Mouse (Mus musculus) myocyte (in vitro differentiated cells): ENCODE measurements at regions not wholly inside any gene's neighbourhood (a gene's known extent, or its start where the extent isn't known, plus 50 kb on each side); places are given as distances from the start of the nearest gene placed in this dataset.

Experiments used
- H3K27me3 ChIP-seq: one replicate; pipeline ENCODE4 v1.6.1; 2011; ENCODE audit not compliant: control insufficient read depth, insufficient read depth, insufficient read length
- H3K36me3 ChIP-seq: one replicate; pipeline ENCODE4 v1.6.1; 2011; ENCODE audit not compliant: control insufficient read depth, insufficient read depth
- H3K4me2 ChIP-seq: one replicate; pipeline ENCODE4 v1.6.1; 2011; ENCODE audit warnings: low read depth, control low read depth
- H3K4me3 ChIP-seq: one replicate; pipeline ENCODE4 v1.5.1; 2011; ENCODE audit warnings: mild to moderate bottlenecking, control low read depth, moderate library complexity
- H3K79me2 ChIP-seq: one replicate; pipeline ENCODE4 v1.6.1; 2011; ENCODE audit not compliant: control insufficient read depth, insufficient read depth
- H3ac ChIP-seq: one replicate; pipeline ENCODE4 v1.6.1; 2011; ENCODE audit not compliant: control insufficient read depth, insufficient read length
- CEBPB ChIP-seq: IDR thresholded peaks from 2 replicates; pipeline ENCODE4 v1.6.1; 2011; ENCODE audit warnings: mild to moderate bottlenecking, moderate library complexity; ENCODE audit not compliant: poor library complexity, insufficient read depth, severe bottlenecking
- E2F4 ChIP-seq: IDR thresholded peaks from one replicate; pipeline ENCODE4 v1.6.1; 2011; ENCODE audit warnings: mild to moderate bottlenecking, control low read depth, moderate library complexity; ENCODE audit not compliant: insufficient read depth
- MAX ChIP-seq: IDR thresholded peaks from one replicate; pipeline ENCODE4 v1.6.1; 2011; ENCODE audit warnings: low read depth, mild to moderate bottlenecking, control low read depth
- MYOD1 ChIP-seq, 3 experiments: IDR thresholded peaks; one replicate each; pipeline ENCODE4 v1.6.1; 2011; ENCODE audit warnings: control low read depth in 2 of 3, low read depth in 2 of 3, mild to moderate bottlenecking in 2 of 3, moderate library complexity in 1 of 3; ENCODE audit not compliant: insufficient read length in 2 of 3, control insufficient read depth in 1 of 3
- MYOG ChIP-seq, 3 experiments: IDR thresholded peaks; one replicate each; pipeline ENCODE4 v1.6.1; 2011; ENCODE audit warnings: control low read depth in 2 of 3, low read depth in 2 of 3, mild to moderate bottlenecking in 2 of 3; ENCODE audit not compliant: insufficient read length in 2 of 3, control insufficient read depth in 1 of 3, insufficient read depth in 1 of 3
- POLR2A ChIP-seq: IDR thresholded peaks from one replicate; pipeline ENCODE4 v1.6.1; 2011; ENCODE audit warnings: low read depth, mild to moderate bottlenecking, control low read depth, moderate library complexity; ENCODE audit not compliant: insufficient read length
- POLR2AphosphoS2 ChIP-seq: IDR thresholded peaks from one replicate; pipeline ENCODE4 v1.6.1; 2011; ENCODE audit warnings: low read depth, control low read depth; ENCODE audit not compliant: insufficient read length
- REST ChIP-seq: IDR thresholded peaks from one replicate; pipeline ENCODE4 v1.6.1; 2011; ENCODE audit warnings: mild to moderate bottlenecking, control low read depth, moderate library complexity; ENCODE audit not compliant: insufficient read depth, insufficient read length
- SRF ChIP-seq: IDR thresholded peaks from one replicate; pipeline ENCODE4 v1.6.1; 2011; ENCODE audit warnings: low read depth; ENCODE audit not compliant: control insufficient read depth, insufficient read length
- TCF12 ChIP-seq: IDR thresholded peaks from one replicate; pipeline ENCODE4 v1.6.1; 2011; ENCODE audit warnings: mild to moderate bottlenecking, control low read depth; ENCODE audit not compliant: poor library complexity, insufficient read depth, severe bottlenecking
- TCF3 ChIP-seq: IDR thresholded peaks from one replicate; pipeline ENCODE4 v1.6.1; 2011; ENCODE audit warnings: low read depth, control low read depth; ENCODE audit not compliant: insufficient read length
- USF1 ChIP-seq: IDR thresholded peaks from one replicate; pipeline ENCODE4 v1.6.1; 2011; ENCODE audit warnings: low read depth, mild to moderate bottlenecking, control low read depth, moderate library complexity

DNA sequence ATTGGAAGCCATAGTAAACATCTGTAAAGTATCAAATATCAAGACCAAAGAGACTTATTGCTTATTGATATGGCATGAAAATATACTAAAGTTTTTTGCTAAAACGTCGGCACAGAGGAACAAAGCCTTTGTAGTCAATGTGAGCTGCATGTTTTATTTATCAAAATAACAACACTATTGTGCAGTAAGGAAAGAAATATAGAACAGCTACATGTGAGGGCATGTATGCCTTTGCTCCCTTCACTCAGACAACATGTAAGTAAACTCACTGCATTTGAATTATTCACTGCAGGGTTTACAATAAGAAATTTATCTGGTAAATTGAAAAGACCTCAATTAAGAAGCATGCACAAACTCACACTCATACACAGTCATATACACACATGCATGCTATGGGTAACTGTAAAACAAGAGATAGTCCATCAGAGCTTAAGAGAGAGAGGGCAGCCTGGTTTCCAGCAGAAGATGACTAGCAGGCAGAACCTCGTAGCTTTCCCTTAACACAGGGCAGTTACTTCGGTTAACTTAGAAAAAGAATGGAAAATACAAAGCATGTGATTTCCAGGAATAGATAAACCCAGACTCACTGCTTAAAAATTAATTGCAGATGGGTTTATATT lies 182.7 kb downstream of the Gm11146 start:
- no peak overlapping the region for H3K4me3 ChIP-seq
- TF ChIP-seq POLR2A (no peak), POLR2AphosphoS2 (no peak), REST (no peak), MYOD1 (IDR thresholded peaks at IDR 0.05; ENCODE audit: control insufficient read depth in 1 of 3, insufficient read length in 2 of 3, low read depth in 2 of 3) (no peak), TCF12 (no peak), MYOG (IDR thresholded peaks at IDR 0.05; ENCODE audit: control insufficient read depth in 1 of 3, insufficient read depth in 1 of 3, insufficient read length in 2 of 3, low read depth in 2 of 3) (no peak), MAX (no peak), USF1 (no peak), SRF (no peak), CEBPB (no peak), TCF3 (no peak), E2F4 (no peak)
- no peak overlapping the region for H3ac ChIP-seq
- no peaks in the 10 kb centered on the region for H3K79me2 ChIP-seq
- H3K4me2 ChIP-seq, result peak overlapping the region; percentile 70
- H3K27me3 ChIP-seq, result no peaks in the 10 kb centered on the region
- H3K36me3 ChIP-seq, result no peaks in the 10 kb centered on the region

DNA sequence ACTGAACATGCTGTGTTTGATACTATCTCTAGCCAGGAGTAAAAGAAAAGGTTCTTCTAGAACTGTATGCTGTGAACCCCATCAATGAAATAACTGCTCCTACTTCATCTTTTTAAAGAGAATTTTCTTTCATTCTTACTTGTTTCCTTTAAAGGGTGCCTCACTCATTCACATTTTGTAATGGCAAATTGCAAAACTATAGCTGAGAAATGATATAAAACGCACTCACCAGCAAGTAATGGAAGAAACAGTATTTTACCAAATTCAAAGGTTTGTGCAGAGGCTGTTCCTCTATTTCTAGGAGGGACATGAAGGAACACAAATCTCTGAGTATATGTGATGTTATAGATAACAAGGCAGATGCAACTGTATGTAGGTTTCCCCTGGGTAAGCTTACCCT lies 183.4 kb downstream of the Gm11146 start:
- no peak overlapping the region for H3K4me2 ChIP-seq
- no peaks in the 10 kb centered on the region for H3K79me2 ChIP-seq
- no peaks in the 10 kb centered on the region for H3K27me3 ChIP-seq
- H3K36me3 ChIP-seq, result no peaks in the 10 kb centered on the region
- no peak overlapping the region for H3K4me3 ChIP-seq
- no peak for TF ChIP-seq POLR2A
- no peak for TF ChIP-seq REST
- no peak for TF ChIP-seq CEBPB
- no peak for TF ChIP-seq POLR2AphosphoS2
- no peak for TF ChIP-seq USF1
- no peak for TF ChIP-seq TCF3
- no peak for TF ChIP-seq MYOG (IDR thresholded peaks at IDR 0.05; ENCODE audit: control insufficient read depth in 1 of 3, insufficient read depth in 1 of 3, insufficient read length in 2 of 3, low read depth in 2 of 3)
- no peak for TF ChIP-seq SRF
- TF ChIP-seq MAX, result no peak
- TF ChIP-seq E2F4, result no peak
- no peak for TF ChIP-seq MYOD1 (IDR thresholded peaks at IDR 0.05; ENCODE audit: control insufficient read depth in 1 of 3, insufficient read length in 2 of 3, low read depth in 2 of 3)
- TF ChIP-seq TCF12, result no peak
- no peak overlapping the region for H3ac ChIP-seq

DNA sequence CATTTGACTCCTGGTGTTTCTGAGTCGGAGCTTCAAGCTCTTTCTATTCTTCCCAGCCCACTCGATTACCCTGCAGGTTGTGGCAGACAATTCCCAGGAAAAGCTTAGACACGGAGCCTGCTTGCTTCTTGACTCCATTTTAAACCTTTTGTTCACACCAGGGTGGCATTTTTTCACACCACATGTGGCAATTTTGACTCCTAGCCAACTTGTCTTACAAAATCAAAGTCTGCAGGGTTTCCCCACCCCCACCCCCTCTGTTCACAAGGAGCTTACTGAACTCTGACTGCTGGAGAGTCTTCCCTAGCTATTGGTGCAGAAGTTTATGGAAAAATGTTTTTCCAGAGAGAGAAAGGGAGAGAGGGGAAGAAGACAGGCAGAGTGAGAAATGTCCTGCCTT lies 184.1 kb downstream of the Gm11146 start:
- no peaks in the 10 kb centered on the region for H3K27me3 ChIP-seq
- no peak for TF ChIP-seq MYOG (IDR thresholded peaks at IDR 0.05; ENCODE audit: control insufficient read depth in 1 of 3, insufficient read depth in 1 of 3, insufficient read length in 2 of 3, low read depth in 2 of 3)
- no peak for TF ChIP-seq TCF3
- no peak for TF ChIP-seq SRF
- TF ChIP-seq TCF12, result no peak
- no peak for TF ChIP-seq REST
- TF ChIP-seq POLR2A, result no peak
- no peak for TF ChIP-seq CEBPB
- no peak for TF ChIP-seq MAX
- TF ChIP-seq MYOD1 (IDR thresholded peaks at IDR 0.05; ENCODE audit: control insufficient read depth in 1 of 3, insufficient read length in 2 of 3, low read depth in 2 of 3), result no peak
- TF ChIP-seq POLR2AphosphoS2, result no peak
- TF ChIP-seq USF1, result no peak
- no peak for TF ChIP-seq E2F4
- H3ac ChIP-seq, result no peak overlapping the region
- H3K4me3 ChIP-seq, result no peak overlapping the region
- H3K79me2 ChIP-seq, result no peaks in the 10 kb centered on the region
- peak overlapping the region; percentile 54 for H3K4me2 ChIP-seq
- no peaks in the 10 kb centered on the region for H3K36me3 ChIP-seq

DNA sequence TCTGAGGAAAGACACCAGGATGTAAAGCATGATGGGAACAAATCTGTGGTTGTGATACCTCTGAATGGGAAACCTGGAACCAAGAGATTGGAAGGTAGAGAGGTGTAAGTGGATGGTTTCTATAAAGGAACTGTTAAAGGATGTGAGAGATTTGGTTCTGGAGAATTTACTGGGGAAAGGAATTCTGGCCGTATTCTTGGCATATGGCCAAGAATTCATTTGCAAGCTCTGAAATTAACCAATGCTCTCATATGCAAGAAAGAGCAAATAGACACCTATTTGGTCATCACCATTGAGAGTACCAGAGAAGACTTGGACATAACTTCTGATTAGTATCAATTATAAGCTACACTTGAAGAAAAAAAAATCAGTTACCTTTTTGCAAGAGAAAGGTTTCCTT lies 187.3 kb downstream of the Gm11146 start:
- H3K36me3 ChIP-seq, result no peaks in the 10 kb centered on the region
- no peak overlapping the region for H3K4me3 ChIP-seq
- no peak overlapping the region for H3K4me2 ChIP-seq
- no peaks in the 10 kb centered on the region for H3K27me3 ChIP-seq
- H3K79me2 ChIP-seq, result no peaks in the 10 kb centered on the region
- no peak overlapping the region for H3ac ChIP-seq
- TF ChIP-seq POLR2AphosphoS2 (no peak), REST (no peak), TCF3 (no peak), USF1 (no peak), POLR2A (no peak), SRF (no peak), MYOG (IDR thresholded peaks at IDR 0.05; ENCODE audit: control insufficient read depth in 1 of 3, insufficient read depth in 1 of 3, insufficient read length in 2 of 3, low read depth in 2 of 3) (no peak), MAX (no peak), E2F4 (no peak), TCF12 (no peak), MYOD1 (IDR thresholded peaks at IDR 0.05; ENCODE audit: control insufficient read depth in 1 of 3, insufficient read length in 2 of 3, low read depth in 2 of 3) (no peak), CEBPB (no peak)

DNA sequence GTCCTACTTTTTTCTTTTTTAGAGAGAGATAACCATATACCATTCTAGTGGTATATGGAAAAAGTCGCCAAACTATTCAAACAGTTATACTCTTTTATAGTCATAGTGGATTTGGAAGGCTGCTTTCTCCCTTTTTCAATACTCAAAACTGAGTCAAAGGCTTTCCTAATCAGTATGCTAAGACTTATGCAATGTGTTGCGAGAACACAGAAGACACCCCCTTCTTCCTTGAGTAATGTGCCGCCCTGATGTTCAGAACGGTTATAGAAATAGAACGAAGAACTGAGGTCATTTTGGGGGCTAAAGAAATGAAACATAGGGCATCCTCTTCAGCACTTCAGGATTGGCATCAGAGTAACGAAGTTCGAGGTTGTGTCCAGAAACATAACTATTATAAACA lies 192.7 kb downstream of the Gm11146 start:
- Histone ChIP-seq H3K36me3 (no peaks in the 10 kb centered on the region), H3K4me2 (no peak overlapping the region), H3K4me3 (no peak overlapping the region), H3K79me2 (no peaks in the 10 kb centered on the region), H3ac (no peak overlapping the region), H3K27me3 (no peaks in the 10 kb centered on the region)
- TF ChIP-seq TCF12 (no peak), MAX (no peak), REST (no peak), E2F4 (no peak), USF1 (no peak), MYOG (IDR thresholded peaks at IDR 0.05; ENCODE audit: control insufficient read depth in 1 of 3, insufficient read depth in 1 of 3, insufficient read length in 2 of 3, low read depth in 2 of 3) (no peak), TCF3 (no peak), SRF (no peak), MYOD1 (IDR thresholded peaks at IDR 0.05; ENCODE audit: control insufficient read depth in 1 of 3, insufficient read length in 2 of 3, low read depth in 2 of 3) (no peak), POLR2AphosphoS2 (no peak), CEBPB (no peak), POLR2A (no peak)
